Mouse (Mus musculus) cerebellum, adult 11-12 months (tissue): ENCODE measurements at regions not wholly inside any gene's neighbourhood (a gene's known extent, or its start where the extent isn't known, plus 50 kb on each side); places are given as distances from the start of the nearest gene placed in this dataset.

Experiments used
- DNase-seq: peaks from one replicate; pipeline ENCODE4 v3.0.0; 2022

GRCm38 (mm10) chr4:64200808-64201190 lies 154.0 kb upstream of the Tnc start:
- no peak for DNase-seq

- DNase-seq, result peak; percentile 91
Measured at GRCm38 (mm10) chr4:64200151-64200807, 153.5 kb upstream of the Tnc start.

DNA sequence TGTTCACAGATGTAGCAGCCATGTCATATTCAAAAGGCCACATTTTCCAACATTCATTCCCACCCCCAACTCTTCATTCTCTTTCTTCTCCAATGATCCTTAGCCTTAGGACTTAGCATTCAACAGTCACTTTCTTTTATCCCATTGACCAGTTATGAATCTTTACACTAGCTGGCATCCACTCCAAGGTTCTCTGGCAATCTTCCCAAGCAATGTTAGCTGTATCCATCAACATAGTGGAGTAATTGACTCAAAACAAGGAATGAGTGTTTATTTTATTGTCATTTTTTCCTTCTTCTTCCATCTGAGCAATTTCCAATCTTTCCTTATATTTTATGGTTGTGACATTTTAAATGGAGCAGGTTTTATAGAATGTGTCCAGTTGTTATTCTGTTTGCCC lies 138.2 kb upstream of the Tnc start:
- no peak for DNase-seq

- no peak for DNase-seq
Measured at GRCm38 (mm10) chr4:64175938-64176337, 129.1 kb upstream of the Tnc start.

DNA sequence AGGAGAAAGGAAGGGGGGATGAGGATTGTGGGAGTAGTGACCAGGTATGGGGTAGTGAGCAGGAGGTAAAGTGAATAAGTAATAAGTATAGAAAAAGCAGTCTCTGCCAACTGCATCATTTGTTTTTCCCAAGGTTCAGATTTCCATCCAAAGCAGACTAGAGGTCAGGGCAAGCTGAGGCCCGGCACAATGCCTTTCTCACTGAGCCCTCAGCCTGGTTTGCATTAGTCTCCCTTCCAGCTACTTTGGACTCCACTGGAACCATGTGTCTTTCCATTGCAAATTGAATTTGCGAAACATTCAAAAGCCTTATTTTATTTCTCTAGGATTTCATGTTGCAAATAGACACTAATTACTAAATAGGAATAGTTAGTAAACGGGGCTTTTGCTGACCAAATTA lies 124.7 kb upstream of the Tnc start:
- no peak for DNase-seq

- DNase-seq, result peak; percentile 10
Measured at GRCm38 (mm10) chr4:64148989-64149463, 102.2 kb upstream of the Tnc start.

DNA sequence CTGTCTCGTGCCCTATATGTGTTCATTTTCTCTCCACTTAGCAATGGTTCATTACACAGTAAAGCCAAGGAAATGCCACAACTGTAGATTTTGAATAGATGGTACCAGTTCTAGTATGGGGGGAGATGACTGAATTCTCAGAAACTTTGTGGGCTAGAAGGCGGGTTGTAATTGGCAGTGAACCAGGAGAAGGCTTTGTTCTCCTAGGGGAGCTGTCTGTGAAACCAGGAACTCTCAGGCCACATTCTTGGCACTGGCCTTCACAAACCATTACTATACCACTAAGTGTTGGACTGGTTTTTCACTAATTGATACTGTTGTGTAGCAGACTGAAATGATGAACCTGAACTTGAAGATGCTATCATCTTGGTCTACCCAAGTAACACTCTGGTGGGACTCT lies 99.1 kb upstream of the Tnc start:
- no peak for DNase-seq

- DNase-seq, result peak; percentile 57
Measured at GRCm38 (mm10) chr4:64142963-64143362, 96.1 kb upstream of the Tnc start.

- DNase-seq, result peak; percentile 74
Measured at GRCm38 (mm10) chr4:64142356-64142787, 95.6 kb upstream of the Tnc start.

GRCm38 (mm10) chr4:64139836-64140235 lies 93.0 kb upstream of the Tnc start:
- no peak for DNase-seq

DNA sequence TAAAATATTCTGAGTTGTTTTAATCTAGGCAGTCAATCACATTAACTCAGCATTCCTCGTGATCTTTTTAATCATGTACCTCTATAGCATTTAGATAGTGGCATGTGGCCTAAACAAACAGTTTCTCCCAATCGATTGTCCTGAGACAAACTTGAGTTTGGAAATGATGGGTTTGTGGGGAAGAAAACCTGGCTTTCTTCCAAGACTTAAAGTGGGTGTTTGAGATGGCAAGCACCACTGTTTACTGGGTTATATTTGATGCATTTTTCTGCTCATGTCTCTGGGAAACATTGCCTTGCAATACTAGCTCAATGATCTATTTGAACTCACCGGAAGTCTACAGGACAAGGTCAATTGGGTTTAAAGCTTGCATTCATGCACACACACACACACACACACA lies 88.2 kb upstream of the Tnc start:
- no peak for DNase-seq

DNA sequence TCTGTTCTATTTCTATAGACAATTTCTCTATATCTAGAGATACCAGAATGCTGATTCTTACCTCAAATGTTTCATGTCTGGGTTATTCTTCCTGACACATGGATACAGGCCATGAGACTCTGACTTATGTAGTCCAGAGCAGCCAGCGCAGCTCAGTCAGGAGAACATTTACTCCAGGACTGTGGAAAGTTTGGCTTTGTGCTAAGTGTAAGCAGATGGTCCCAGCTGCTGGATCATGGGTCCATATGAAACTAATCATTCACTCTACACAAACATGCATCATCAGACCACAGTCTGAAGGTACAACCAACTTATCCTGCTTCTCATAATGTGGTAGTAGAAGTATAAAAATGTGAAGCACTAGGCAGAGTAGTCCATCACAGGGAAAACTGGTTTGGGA lies 82.5 kb upstream of the Tnc start:
- DNase-seq, result no peak

DNA sequence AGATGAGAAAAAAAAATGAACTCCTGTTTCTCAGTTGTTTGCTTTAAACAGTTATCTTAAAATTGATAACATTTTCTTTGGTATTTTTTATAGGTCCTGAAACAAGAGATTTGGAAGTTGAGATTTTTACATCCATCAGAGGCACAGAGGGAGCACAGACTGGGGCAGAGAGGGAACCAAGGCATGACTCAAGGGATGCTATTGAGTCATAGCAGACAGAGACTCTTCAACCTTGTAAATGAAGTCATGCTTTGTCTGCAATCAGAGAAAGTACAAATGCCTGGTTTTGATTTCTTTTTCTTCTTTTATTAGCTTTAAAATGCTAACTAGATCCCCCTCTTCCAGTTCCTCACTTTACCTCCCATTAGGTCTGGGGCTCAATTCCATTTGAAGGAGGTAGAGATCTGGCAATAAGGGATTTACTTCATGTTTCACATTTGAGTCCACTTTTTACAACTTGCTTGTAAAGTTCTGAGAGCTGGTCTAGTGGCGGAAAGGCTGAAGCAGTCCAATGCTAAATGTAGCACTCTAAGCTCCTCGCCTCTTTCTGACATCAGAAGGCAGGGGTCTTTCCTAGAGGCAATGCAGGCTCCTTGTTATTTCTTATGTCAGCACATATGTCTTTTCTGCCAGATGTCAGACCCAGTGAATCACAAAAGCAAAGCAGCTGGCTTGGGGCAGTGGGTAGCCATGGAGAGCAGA lies 77.7 kb upstream of the Tnc start:
- no peak for DNase-seq

DNA sequence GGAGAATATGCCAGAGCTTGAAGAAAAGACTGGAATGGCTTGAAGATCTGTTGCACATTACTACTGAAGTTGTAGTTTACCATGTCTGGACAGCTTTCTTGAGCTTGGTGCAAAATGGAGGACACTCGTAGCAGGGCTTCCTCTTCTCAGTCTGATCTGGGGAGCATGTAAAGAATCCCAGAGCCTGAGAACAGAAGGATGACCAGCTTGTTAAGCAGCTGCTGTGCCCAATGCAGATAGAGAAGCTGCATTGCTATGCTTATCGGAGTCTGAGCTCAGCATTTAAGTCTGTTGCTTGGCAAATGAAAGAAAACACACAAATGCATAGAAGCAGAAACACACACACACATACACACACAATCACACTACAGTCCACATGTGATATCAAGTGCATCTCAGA lies 76.9 kb upstream of the Tnc start:
- DNase-seq, result no peak

DNA sequence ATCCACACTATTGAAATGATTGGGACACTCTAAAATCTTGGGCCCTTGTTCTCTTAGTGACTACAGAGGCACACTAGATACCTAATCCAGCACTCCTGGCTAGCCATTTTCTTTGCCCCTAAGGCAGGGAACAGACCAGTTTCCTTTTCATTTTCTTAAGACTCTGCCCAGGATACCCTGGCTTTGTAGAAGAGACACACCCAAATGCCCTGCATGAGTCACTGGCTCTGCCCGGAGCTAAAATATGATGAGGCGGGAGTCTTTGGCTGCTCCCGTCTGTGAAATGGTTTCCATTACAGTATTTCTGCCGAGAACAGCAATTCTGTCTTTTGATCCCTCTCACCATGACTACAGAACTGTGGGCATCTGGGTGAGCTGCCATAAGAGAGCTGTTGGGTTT lies 51.4 kb upstream of the Tnc start:
- DNase-seq, result no peak
